Mouse (Mus musculus) liver, embryonic 14.5 days (tissue): ENCODE results near the gene Eml1.

Experiments used
- CTCF ChIP-seq: IDR thresholded peaks from 2 replicates; pipeline ENCODE4 v1.5.1; 2016; ENCODE audit warnings: antibody characterized with exemption, low read depth, control low read depth
- EP300 ChIP-seq: IDR thresholded peaks from 2 replicates; pipeline ENCODE4 v1.6.1; 2016; ENCODE audit warnings: antibody characterized with exemption, low read depth

GRCm38 (mm10) chr12:108422858-108423631 is 52.3 kb downstream of the Eml1 start:
- TF ChIP-seq CTCF (no peak), EP300 (no peak)
